Mouse (Mus musculus) kidney, postnatal 0 days (tissue): ENCODE measurements around the gene Cpne8. TPM values are rescaled to one million over a fixed set of nuclear protein-coding genes. Genes with fewer than 3 reads are reported as not detected.
"Not testable (repeated sequence)": the region's sequence is repeated elsewhere in the genome, so short reads cannot be mapped to it uniquely, and the experiment has no call there.

ENCODE experiments used
- ATAC-seq: fragments of 200-750 bp; cut with Nextera tagmentation; replicated peaks from 2 replicates; pipeline ENCODE4 v1.8.0; 2017; ENCODE audit warnings: low read depth, moderate number of reproducible peaks, moderate TSS enrichment, moderate library complexity; ENCODE audit not compliant: low FRiP score
- DNase-seq: peaks from one replicate; pipeline ENCODE4 v3.0.0-alpha.2; 2016; ENCODE audit warnings: low spot score
- H3K27ac ChIP-seq: fragments of 300-500 bp; sonication (generic); 2 replicates; pipeline ENCODE4 v1.5.1; 2014; ENCODE audit warnings: mild to moderate bottlenecking
- H3K27me3 ChIP-seq: fragments of 300-500 bp; sonication (generic); 2 replicates; pipeline ENCODE4 v1.6.1; 2014; ENCODE audit warnings: low read length, mixed read lengths; ENCODE audit not compliant: insufficient read depth
- H3K36me3 ChIP-seq: fragments of 300-500 bp; sonication (generic); 2 replicates; pipeline ENCODE4 v1.6.1; 2014; ENCODE audit warnings: low read length, mixed read lengths; ENCODE audit not compliant: insufficient read depth
- H3K4me1 ChIP-seq: fragments of 300-500 bp; sonication (generic); replicated peaks from 2 replicates; pipeline ENCODE4 v1.6.1; 2014; ENCODE audit warnings: antibody characterized with exemption, low read length, mixed read lengths; ENCODE audit not compliant: insufficient read depth
- H3K4me2 ChIP-seq: fragments of 300-500 bp; sonication (generic); 2 replicates; pipeline ENCODE4 v1.6.1; 2014; ENCODE audit warnings: mild to moderate bottlenecking, low read length, moderate library complexity, mixed read lengths
- H3K4me3 ChIP-seq: fragments of 300-500 bp; sonication (generic); replicated peaks from 2 replicates; pipeline ENCODE4 v1.5.1; 2014; ENCODE audit warnings: low read depth, low read length
- H3K9ac ChIP-seq: fragments of 300-500 bp; sonication (generic); 2 replicates; pipeline ENCODE4 v1.6.1; 2014; ENCODE audit warnings: low read depth, low read length
- H3K9me3 ChIP-seq: fragments of 300-500 bp; sonication (generic); replicated peaks from 2 replicates; pipeline ENCODE4 v1.6.1; 2016; ENCODE audit warnings: low read length, inconsistent platforms, mixed read lengths
- CTCF ChIP-seq: IDR thresholded peaks from 2 replicates; pipeline ENCODE4 v1.5.1; 2016; ENCODE audit warnings: antibody characterized with exemption, low read depth, mild to moderate bottlenecking, moderate library complexity
- WGBS: fragments of 180-500 bp; shearing (Covaris S2); extraction: QIAGEN DNeasy Blood & Tissue Kit; methylation state at CpG from one replicate; pipeline ENCODE4 v1.1.7; 2014; 5-methylcytosine and 5-hydroxymethylcytosine counted together
- polyA plus RNA-seq: library from polyadenylated mRNA; unstranded; fragments of >200 nt; fragmentation: Nextera tagmentation; extraction: Ambion mirVana; gene quantifications from 2 replicates; pipeline ENCODE4 v1.2.1, GENCODE M21; 2015

Gene Cpne8
- polyA plus RNA-seq, 1 experiment from 2014 or later = 25.5 TPM

- Histone ChIP-seq H3K9ac (no peak overlapping the region), H3K36me3 (no peaks in the 10 kb centered on the region), H3K9me3 (no peaks in the 10 kb centered on the region), H3K27me3 (no peaks in the 10 kb centered on the region), H3K4me3 (no peak overlapping the region), H3K4me2 (no peak overlapping the region), H3K4me1 (no peaks in the 10 kb centered on the region), H3K27ac (no peak overlapping the region)
- ATAC-seq (no peak), DNase-seq (no peak)
- TF ChIP-seq CTCF = no peak
- WGBS = 66% methylated on average over 3 of the region's 3 CpGs
Measured at GRCm38 (mm10) chr15:90622005-90622404, 57.2 kb downstream of the Cpne8 start.

- Histone ChIP-seq H3K4me3 (no peak overlapping the region), H3K36me3 (no peaks in the 10 kb centered on the region), H3K27ac (no peak overlapping the region), H3K9ac (no peak overlapping the region), H3K9me3 (no peaks in the 10 kb centered on the region), H3K4me2 (no peak overlapping the region), H3K27me3 (no peaks in the 10 kb centered on the region), H3K4me1 (no peaks in the 10 kb centered on the region)
- no peak for DNase-seq
- ATAC-seq = no peak
- no peak for TF ChIP-seq CTCF
- WGBS = 68% methylated on average over 4 of the region's 4 CpGs
Measured at GRCm38 (mm10) chr15:90619736-90620135, 59.5 kb downstream of the Cpne8 start.

GRCm38 (mm10) chr15:90616116-90616798, 63.0 kb downstream of the Cpne8 start:
- Histone ChIP-seq H3K9ac (no peak overlapping the region), H3K4me2 (no peak overlapping the region), H3K27ac (no peak overlapping the region), H3K36me3 (no peaks in the 10 kb centered on the region), H3K27me3 (no peaks in the 10 kb centered on the region), H3K4me3 (no peak overlapping the region), H3K4me1 (no peaks in the 10 kb centered on the region), H3K9me3 (no peaks in the 10 kb centered on the region)
- 55% methylated on average over 8 of the region's 8 CpGs for WGBS
- DNase-seq (peak; percentile 10), ATAC-seq (no peak; the same call in 1 of the 2 replicates)
- no peak for TF ChIP-seq CTCF

GRCm38 (mm10) chr15:90610767-90611166, 68.5 kb downstream of the Cpne8 start:
- not testable (repeated sequence) for H3K4me3 ChIP-seq, H3K9ac ChIP-seq, H3K27ac ChIP-seq, H3K9me3 ChIP-seq, H3K4me2 ChIP-seq, H3K27me3 ChIP-seq, ATAC-seq, DNase-seq, H3K4me1 ChIP-seq, H3K36me3 ChIP-seq
- 85% methylated on average over 4 of the region's 4 CpGs for WGBS

- H3K36me3 ChIP-seq = no peaks in the 10 kb centered on the region
- ATAC-seq = no peak
- no peak overlapping the region for H3K4me3 ChIP-seq
- 37% methylated on average over 4 of the region's 4 CpGs for WGBS
- no peaks in the 10 kb centered on the region for H3K9me3 ChIP-seq
- peak; percentile 21 for DNase-seq
- H3K9ac ChIP-seq = no peak overlapping the region
- H3K4me2 ChIP-seq = no peak overlapping the region
- no peak overlapping the region for H3K27ac ChIP-seq
- no peak for TF ChIP-seq CTCF
- H3K27me3 ChIP-seq = no peaks in the 10 kb centered on the region
- H3K4me1 ChIP-seq = no peaks in the 10 kb centered on the region
Measured at GRCm38 (mm10) chr15:90609836-90610415, 69.3 kb downstream of the Cpne8 start.

- Histone ChIP-seq H3K27ac (no peak overlapping the region), H3K4me1 (no peaks in the 10 kb centered on the region), H3K36me3 (no peaks in the 10 kb centered on the region), H3K9me3 (no peaks in the 10 kb centered on the region), H3K4me2 (no peak overlapping the region), H3K9ac (no peak overlapping the region), H3K4me3 (no peak overlapping the region), H3K27me3 (no peaks in the 10 kb centered on the region)
- 77% methylated on average over 3 of the region's 3 CpGs for WGBS
- ATAC-seq = no peak
- TF ChIP-seq CTCF = no peak
- no peak for DNase-seq
Measured at GRCm38 (mm10) chr15:90608368-90608767, 70.9 kb downstream of the Cpne8 start.
